Mouse (Mus musculus): ENCODE measurements around the gene Cog4. TPM values are rescaled to one million over a fixed set of nuclear protein-coding genes. Genes with fewer than 3 reads are reported as not detected.

Cog4 gene
- total and polyA plus RNA-seq, 2 experiments from 2014 or later, result 45.3 to 50.5 TPM

- Histone ChIP-seq H3K27me3 (ENCODE audit: insufficient read depth, low read length) (no peaks in the 10 kb centered on the region), H3K4me3 (ENCODE audit: low read depth, low read length) (no peak overlapping the region), H3K4me1 (ENCODE audit: insufficient read depth) (no peaks in the 10 kb centered on the region), H3K27ac (ENCODE audit: low read depth, low read length) (no peak overlapping the region), H3K9ac (no peak overlapping the region), H3K36me3 (ENCODE audit: insufficient read depth) (peaks cover 6% of the 10 kb centered on the region), H3K9me3 (ENCODE audit: low read length) (no peaks in the 10 kb centered on the region), H3K4me2 (ENCODE audit: low read depth) (no peak overlapping the region)
- WGBS, result 93% methylated on average over 16 of the region's 16 CpGs
- DNase-seq, result no peak
- no peak for ATAC-seq
- no peak for TF ChIP-seq CTCF (IDR thresholded peaks at IDR 0.05; ENCODE audit: low read depth)
These were observed 42.5 kb downstream of the Cog4 start for GRCm38 (mm10) chr8:110888860-110889259.

GRCm38 (mm10) chr8:110889904-110890470, 43.6 kb downstream of the Cog4 start:
- TF ChIP-seq CTCF (IDR thresholded peaks at IDR 0.05; ENCODE audit: low read depth), result no peak
- H3K36me3 ChIP-seq (ENCODE audit: insufficient read depth), result no peaks in the 10 kb centered on the region
- H3K27ac ChIP-seq (ENCODE audit: low read depth, low read length), result no peak overlapping the region
- H3K27me3 ChIP-seq (ENCODE audit: insufficient read depth, low read length), result no peaks in the 10 kb centered on the region
- H3K4me1 ChIP-seq (ENCODE audit: insufficient read depth), result no peaks in the 10 kb centered on the region
- no peak overlapping the region for H3K4me3 ChIP-seq (ENCODE audit: low read depth, low read length)
- DNase-seq, result no peak
- 76% methylated on average over 12 of the region's 12 CpGs for WGBS
- no peak overlapping the region for H3K9ac ChIP-seq
- H3K9me3 ChIP-seq (ENCODE audit: low read length), result no peaks in the 10 kb centered on the region
- H3K4me2 ChIP-seq (ENCODE audit: low read depth), result no peak overlapping the region
- no peak for ATAC-seq

- TF ChIP-seq CTCF (IDR thresholded peaks at IDR 0.05; ENCODE audit: low read depth), result no peak
- H3K36me3 ChIP-seq (ENCODE audit: insufficient read depth), result no peaks in the 10 kb centered on the region
- no peak overlapping the region for H3K9ac ChIP-seq
- no peaks in the 10 kb centered on the region for H3K27me3 ChIP-seq (ENCODE audit: insufficient read depth, low read length)
- H3K4me3 ChIP-seq (ENCODE audit: low read depth, low read length), result no peak overlapping the region
- DNase-seq (no peak), ATAC-seq (no peak)
- no peaks in the 10 kb centered on the region for H3K9me3 ChIP-seq (ENCODE audit: low read length)
- no peaks in the 10 kb centered on the region for H3K4me1 ChIP-seq (ENCODE audit: insufficient read depth)
- no peak overlapping the region for H3K27ac ChIP-seq (ENCODE audit: low read depth, low read length)
- H3K4me2 ChIP-seq (ENCODE audit: low read depth), result no peak overlapping the region
- 86% methylated on average over 7 of the region's 7 CpGs for WGBS
These were observed 45.6 kb downstream of the Cog4 start for GRCm38 (mm10) chr8:110892040-110892439.

- H3K9ac ChIP-seq, result no peak overlapping the region
- TF ChIP-seq CTCF (IDR thresholded peaks at IDR 0.05; ENCODE audit: low read depth), result no peak
- 94% methylated on average over 2 of the region's 2 CpGs for WGBS
These were observed 46.5 kb downstream of the Cog4 start for GRCm38 (mm10) chr8:110892913-110893312.

GRCm38 (mm10) chr8:110894851-110895250, 48.5 kb downstream of the Cog4 start:
- no peak for DNase-seq
- Histone ChIP-seq H3K4me1 (ENCODE audit: insufficient read depth) (no peaks in the 10 kb centered on the region), H3K4me2 (ENCODE audit: low read depth) (no peak overlapping the region), H3K27ac (ENCODE audit: low read depth, low read length) (no peak overlapping the region), H3K27me3 (ENCODE audit: insufficient read depth, low read length) (no peaks in the 10 kb centered on the region), H3K9me3 (ENCODE audit: low read length) (no peaks in the 10 kb centered on the region), H3K36me3 (ENCODE audit: insufficient read depth) (no peaks in the 10 kb centered on the region), H3K9ac (no peak overlapping the region), H3K4me3 (ENCODE audit: low read depth, low read length) (no peak overlapping the region)
- no peak for TF ChIP-seq CTCF (IDR thresholded peaks at IDR 0.05; ENCODE audit: low read depth)
- ATAC-seq, result no peak
- 86% methylated on average over 10 of the region's 10 CpGs for WGBS

More at GRCm38 (mm10) chr8:110892913-110893312, 46.5 kb downstream of the Cog4 start:
- Histone ChIP-seq H3K4me2 (ENCODE audit: low read depth) (no peak overlapping the region), H3K9me3 (ENCODE audit: low read length) (no peaks in the 10 kb centered on the region), H3K27me3 (ENCODE audit: insufficient read depth, low read length) (no peaks in the 10 kb centered on the region), H3K36me3 (ENCODE audit: insufficient read depth) (no peaks in the 10 kb centered on the region), H3K4me3 (ENCODE audit: low read depth, low read length) (no peak overlapping the region), H3K4me1 (ENCODE audit: insufficient read depth) (no peaks in the 10 kb centered on the region), H3K27ac (ENCODE audit: low read depth, low read length) (no peak overlapping the region)
- no peak for ATAC-seq
- no peak for DNase-seq

GRCm38 (mm10) chr8:110895254-110895653, 48.9 kb downstream of the Cog4 start:
- DNase-seq (no peak), ATAC-seq (no peak)
- Histone ChIP-seq H3K9ac (no peak overlapping the region), H3K27ac (ENCODE audit: low read depth, low read length) (no peak overlapping the region), H3K36me3 (ENCODE audit: insufficient read depth) (no peaks in the 10 kb centered on the region), H3K4me2 (ENCODE audit: low read depth) (no peak overlapping the region), H3K9me3 (ENCODE audit: low read length) (no peaks in the 10 kb centered on the region), H3K4me3 (ENCODE audit: low read depth, low read length) (no peak overlapping the region), H3K4me1 (ENCODE audit: insufficient read depth) (no peaks in the 10 kb centered on the region), H3K27me3 (ENCODE audit: insufficient read depth, low read length) (no peaks in the 10 kb centered on the region)
- 81% methylated on average over 9 of the region's 9 CpGs for WGBS
- no peak for TF ChIP-seq CTCF (IDR thresholded peaks at IDR 0.05; ENCODE audit: low read depth)

GRCm38 (mm10) chr8:110895812-110896211, 49.4 kb downstream of the Cog4 start:
- Histone ChIP-seq H3K4me2 (ENCODE audit: low read depth) (no peak overlapping the region), H3K9me3 (ENCODE audit: low read length) (no peaks in the 10 kb centered on the region), H3K9ac (no peak overlapping the region), H3K27ac (ENCODE audit: low read depth, low read length) (no peak overlapping the region), H3K36me3 (ENCODE audit: insufficient read depth) (no peaks in the 10 kb centered on the region), H3K27me3 (ENCODE audit: insufficient read depth, low read length) (no peaks in the 10 kb centered on the region), H3K4me1 (ENCODE audit: insufficient read depth) (no peaks in the 10 kb centered on the region), H3K4me3 (ENCODE audit: low read depth, low read length) (no peak overlapping the region)
- no peak for TF ChIP-seq CTCF (IDR thresholded peaks at IDR 0.05; ENCODE audit: low read depth)
- 94% methylated on average over 13 of the region's 13 CpGs for WGBS
- DNase-seq (no peak), ATAC-seq (no peak)
